Mouse (Mus musculus) testis, adult 2 months (tissue): Measurements from ENCODE around the gene Ifitm1.

Source experiments
- CTCF ChIP-seq: fragments of 200-500 bp; IDR thresholded peaks from 2 replicates; pipeline ENCODE4 v1.5.1; 2012; ENCODE audit warnings: low read depth, mild to moderate bottlenecking, inconsistent platforms, low read length, moderate library complexity; ENCODE audit not compliant: control insufficient read depth, insufficient read depth, insufficient replicate concordance
- POLR2A ChIP-seq: fragments of 200-500 bp; IDR thresholded peaks from 2 replicates; pipeline ENCODE4 v1.6.1; 2012; ENCODE audit warnings: low read depth, mild to moderate bottlenecking, inconsistent platforms, low read length, moderate library complexity; ENCODE audit not compliant: control insufficient read depth

DNA sequence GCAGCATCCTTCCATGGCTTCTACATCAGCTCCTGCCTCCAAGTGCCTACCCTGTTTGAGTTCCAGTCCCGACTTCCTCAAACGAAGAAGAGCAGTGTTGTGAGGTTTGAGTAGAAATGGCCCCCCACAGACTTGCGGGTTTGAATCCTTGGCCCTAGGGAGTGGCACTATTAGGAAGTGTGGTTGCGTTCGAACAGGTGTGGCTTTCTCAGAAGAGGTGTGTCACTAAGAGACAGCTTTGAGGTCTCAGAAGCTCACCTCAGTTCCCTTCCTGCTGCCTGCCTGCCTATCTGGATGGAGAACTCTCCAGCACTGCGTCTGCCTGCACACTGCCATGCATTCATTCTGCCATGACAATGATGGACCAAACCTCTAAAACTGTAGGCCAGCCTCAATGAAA is 39.4 kb downstream of the Ifitm1 start:
- TF ChIP-seq POLR2A (no peak), CTCF (no peak)
